Mouse (Mus musculus): ENCODE measurements around the gene Herc3. TPM values are rescaled to one million over a fixed set of nuclear protein-coding genes. Genes with fewer than 3 reads are reported as not detected.

Herc3 gene
- total RNA-seq, 2 experiments from 2014 or later = 13.3 to 23.7 TPM

Other genes with a start within 250 kb of the Herc3 start
- gene Abcg2, start 246.9 kb upstream of the Herc3 start, total RNA-seq (2021) = 10 to 100 TPM; 26.9 to 36.5 TPM
- gene Nap1l5, start 75.6 kb downstream of the Herc3 start, total RNA-seq (2021) = 10 to 100 TPM; 23.2 to 29.1 TPM
- 100 to 1,000 TPM in 1 of 2 experiments, 10 to 100 TPM in 1; 99.4 to 103 TPM for gene Fam13a, start 193.1 kb downstream of the Herc3 start, total RNA-seq (2021)